Mouse (Mus musculus) hindbrain, postnatal 0 days (tissue): ENCODE measurements around the gene Coa5. TPM values are rescaled to one million over a fixed set of nuclear protein-coding genes. Genes with fewer than 3 reads are reported as not detected.

ENCODE experiments used
- ATAC-seq: fragments of 200-750 bp; cut with Nextera tagmentation; 2 replicates; pipeline ENCODE4 v1.8.0; 2017; ENCODE audit warnings: mild to moderate bottlenecking, moderate TSS enrichment, moderate library complexity
- DNase-seq: peaks from one replicate; pipeline ENCODE4 v3.0.0-alpha.2; 2015; ENCODE audit warnings: low spot score
- H3K27ac ChIP-seq: fragments of 300-500 bp; sonication (generic); 2 replicates; pipeline ENCODE4 v1.5.1; 2014; ENCODE audit warnings: mild to moderate bottlenecking
- H3K27me3 ChIP-seq: fragments of 300-500 bp; sonication (generic); 2 replicates; pipeline ENCODE4 v1.6.1; 2014; ENCODE audit warnings: low read length, mixed read lengths; ENCODE audit not compliant: insufficient read depth
- H3K36me3 ChIP-seq: fragments of 300-500 bp; sonication (generic); 2 replicates; pipeline ENCODE4 v1.6.1; 2014; ENCODE audit warnings: low read length, mixed read lengths; ENCODE audit not compliant: insufficient read depth
- H3K4me1 ChIP-seq: fragments of 300-500 bp; sonication (generic); 2 replicates; pipeline ENCODE4 v1.6.1; 2014; ENCODE audit warnings: antibody characterized with exemption, low read length, mixed read lengths; ENCODE audit not compliant: insufficient read depth
- H3K4me2 ChIP-seq: fragments of 300-500 bp; sonication (generic); 2 replicates; pipeline ENCODE4 v1.6.1; 2014; ENCODE audit warnings: low read depth, mild to moderate bottlenecking, low read length, moderate library complexity, mixed read lengths
- H3K4me3 ChIP-seq: fragments of 300-500 bp; sonication (generic); 2 replicates; pipeline ENCODE4 v1.5.1; 2014; ENCODE audit warnings: low read length
- H3K9ac ChIP-seq: fragments of 300-500 bp; sonication (generic); replicated peaks from 2 replicates; pipeline ENCODE4 v1.6.1; 2014; ENCODE audit warnings: mild to moderate bottlenecking, low read length, moderate library complexity, mixed read lengths
- H3K9me3 ChIP-seq: fragments of 300-500 bp; sonication (generic); 2 replicates; pipeline ENCODE4 v1.6.1; 2016; ENCODE audit warnings: low read length, mixed read lengths
- CTCF ChIP-seq: IDR thresholded peaks from 2 replicates; pipeline ENCODE4 v1.5.1; 2016; ENCODE audit warnings: antibody characterized with exemption, control low read depth, low read depth
- WGBS: fragments of 180-500 bp; shearing (Covaris S2); extraction: QIAGEN DNeasy Blood & Tissue Kit; methylation state at CpG from one replicate; pipeline ENCODE4 v1.1.7; 2014; 5-methylcytosine and 5-hydroxymethylcytosine counted together
- polyA plus RNA-seq: library from polyadenylated mRNA; unstranded; fragments of >200 nt; fragmentation: Nextera tagmentation; extraction: Ambion mirVana; gene quantifications from 2 replicates; pipeline ENCODE4 v1.2.1, GENCODE M21; 2015
- total RNA-seq: library from RNA; depleted of rRNA; stranded (reverse); fragments of >200 nt; gene quantifications from 2 replicates; pipeline ENCODE4 v1.2.3, GENCODE M21; 2014

Coa5 gene
- total and polyA plus RNA-seq, 2 experiments from 2014 or later, result 43.7 to 44.4 TPM

DNA sequence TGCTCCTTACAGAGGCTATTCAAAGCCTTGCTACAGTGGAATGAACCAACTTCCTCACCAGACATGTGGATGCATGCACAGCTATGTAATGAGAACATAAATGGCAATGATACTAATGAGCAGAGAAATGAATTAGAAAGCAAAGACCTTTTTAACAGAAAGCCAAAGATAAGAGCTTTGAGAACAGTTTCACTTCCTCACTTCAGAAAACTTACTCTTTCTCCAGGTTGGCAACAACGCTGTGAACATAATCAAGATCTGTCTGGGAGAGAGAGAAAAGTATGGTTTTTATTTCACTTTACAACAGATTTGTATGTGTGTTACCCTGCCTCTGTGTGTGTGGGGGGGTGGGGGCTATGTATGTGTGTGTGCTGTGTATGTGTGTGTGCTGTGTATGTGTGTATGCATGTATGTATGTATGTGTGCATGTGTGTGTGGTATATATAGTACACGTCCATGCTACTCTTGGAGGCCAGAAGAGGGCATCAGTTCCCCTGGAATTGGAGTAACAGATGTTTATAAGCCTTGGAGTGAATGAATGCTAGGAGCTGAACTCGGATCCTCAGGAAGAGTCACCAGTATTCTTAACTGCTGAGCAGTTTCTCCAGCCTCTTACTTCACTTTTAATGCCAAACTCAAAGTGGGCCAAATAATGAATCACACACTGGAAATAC lies 36.6 kb upstream of the Coa5 start:
- Histone ChIP-seq H3K27ac (no peak overlapping the region), H3K9ac (no peak overlapping the region), H3K4me3 (no peak overlapping the region), H3K4me1 (no peaks in the 10 kb centered on the region), H3K4me2 (no peak overlapping the region), H3K27me3 (no peaks in the 10 kb centered on the region), H3K9me3 (no peaks in the 10 kb centered on the region), H3K36me3 (no peaks in the 10 kb centered on the region)
- TF ChIP-seq CTCF, result peak; percentile 51
- no peak for ATAC-seq
- WGBS, result 93% methylated on average over 3 of the region's 3 CpGs
- peak; percentile 13 for DNase-seq

DNA sequence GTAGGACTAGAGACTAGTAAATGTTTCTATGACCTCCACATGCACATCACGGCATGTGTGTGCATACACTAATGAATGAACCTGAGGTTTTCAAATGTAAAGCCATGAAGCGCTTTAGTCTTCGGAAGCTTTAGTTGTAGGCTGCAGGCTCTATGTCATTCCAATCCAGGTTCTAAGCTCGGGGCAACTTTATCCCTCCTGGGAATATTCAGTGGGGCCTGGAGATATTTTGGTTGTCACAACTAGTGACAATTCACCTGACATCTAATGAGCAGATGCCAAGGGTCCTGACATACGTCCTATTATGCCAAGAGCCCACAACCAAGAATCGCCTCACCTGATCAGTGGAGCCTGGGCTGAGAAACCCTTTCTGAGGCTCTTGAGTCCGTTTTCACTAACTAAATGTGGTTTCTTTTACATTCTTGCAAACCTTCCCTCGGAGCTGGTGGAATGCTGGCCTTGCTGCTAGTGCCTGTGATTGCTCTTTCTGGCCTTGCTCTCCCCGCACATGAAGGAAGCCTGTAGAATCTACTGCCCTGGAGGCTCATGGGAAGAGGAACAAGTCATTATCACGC lies 35.1 kb upstream of the Coa5 start:
- Histone ChIP-seq H3K4me2 (no peak overlapping the region), H3K9ac (no peak overlapping the region), H3K9me3 (no peaks in the 10 kb centered on the region), H3K36me3 (no peaks in the 10 kb centered on the region), H3K27me3 (no peaks in the 10 kb centered on the region), H3K4me1 (no peaks in the 10 kb centered on the region), H3K27ac (no peak overlapping the region), H3K4me3 (no peak overlapping the region)
- WGBS, result 85% methylated on average over 10 of the region's 10 CpGs
- TF ChIP-seq CTCF, result no peak
- DNase-seq (no peak), ATAC-seq (no peak)

DNA sequence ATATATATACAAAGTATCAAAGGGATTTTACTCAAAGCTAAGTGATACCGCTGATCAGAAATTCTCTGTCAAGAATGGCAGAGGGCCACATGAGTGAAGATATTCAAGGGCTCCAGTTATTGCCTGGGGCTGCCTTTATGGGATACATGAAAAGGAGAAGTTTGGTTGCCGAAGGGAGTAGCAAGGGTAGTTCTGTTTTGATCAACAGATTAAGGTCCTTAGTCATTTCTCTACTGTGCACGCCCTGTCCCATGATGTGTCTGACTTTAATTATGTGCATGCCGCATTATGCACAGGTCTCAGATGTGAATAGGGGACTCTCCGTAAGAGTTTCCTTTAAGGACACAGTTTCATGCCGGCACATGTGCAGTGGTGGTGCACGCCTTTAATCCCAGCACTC lies 27.6 kb upstream of the Coa5 start:
- Histone ChIP-seq H3K9ac (no peak overlapping the region), H3K27ac (no peak overlapping the region), H3K4me3 (no peak overlapping the region), H3K4me2 (no peak overlapping the region), H3K27me3 (no peaks in the 10 kb centered on the region), H3K36me3 (peaks cover 3% of the 10 kb centered on the region; the same call in 1 of the 2 replicates), H3K4me1 (no peaks in the 10 kb centered on the region), H3K9me3 (no peaks in the 10 kb centered on the region)
- DNase-seq, result no peak
- 95% methylated on average over 7 of the region's 7 CpGs for WGBS
- no peak for ATAC-seq
- TF ChIP-seq CTCF, result no peak

DNA sequence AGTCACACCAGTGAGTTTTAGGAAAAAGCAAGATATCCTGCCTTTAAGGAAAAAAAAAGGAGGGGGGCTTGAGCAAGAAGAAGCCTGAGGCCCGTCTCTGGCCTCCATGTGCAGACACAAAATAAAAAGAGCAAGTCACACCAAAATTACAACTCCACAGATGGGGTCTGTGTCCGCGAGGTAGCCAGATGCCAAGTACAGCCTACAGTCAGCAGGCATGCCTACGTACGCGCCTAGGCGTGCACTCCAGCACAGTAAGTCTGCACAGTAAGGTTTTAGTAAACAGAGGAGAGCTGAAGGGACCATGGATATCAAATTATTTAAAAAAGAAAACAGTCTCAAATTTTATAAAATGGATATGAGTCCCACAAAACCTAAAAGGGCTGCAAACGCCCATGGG lies 21.4 kb upstream of the Coa5 start:
- H3K36me3 ChIP-seq, result peaks cover 11% of the 10 kb centered on the region
- H3K4me1 ChIP-seq, result no peaks in the 10 kb centered on the region
- no peak overlapping the region for H3K9ac ChIP-seq
- DNase-seq, result no peak
- H3K27ac ChIP-seq, result no peak overlapping the region
- WGBS, result 93% methylated on average over 8 of the region's 8 CpGs
- TF ChIP-seq CTCF, result no peak
- no peaks in the 10 kb centered on the region for H3K27me3 ChIP-seq
- ATAC-seq, result no peak
- no peaks in the 10 kb centered on the region for H3K9me3 ChIP-seq
- H3K4me2 ChIP-seq, result no peak overlapping the region
- no peak overlapping the region for H3K4me3 ChIP-seq

DNA sequence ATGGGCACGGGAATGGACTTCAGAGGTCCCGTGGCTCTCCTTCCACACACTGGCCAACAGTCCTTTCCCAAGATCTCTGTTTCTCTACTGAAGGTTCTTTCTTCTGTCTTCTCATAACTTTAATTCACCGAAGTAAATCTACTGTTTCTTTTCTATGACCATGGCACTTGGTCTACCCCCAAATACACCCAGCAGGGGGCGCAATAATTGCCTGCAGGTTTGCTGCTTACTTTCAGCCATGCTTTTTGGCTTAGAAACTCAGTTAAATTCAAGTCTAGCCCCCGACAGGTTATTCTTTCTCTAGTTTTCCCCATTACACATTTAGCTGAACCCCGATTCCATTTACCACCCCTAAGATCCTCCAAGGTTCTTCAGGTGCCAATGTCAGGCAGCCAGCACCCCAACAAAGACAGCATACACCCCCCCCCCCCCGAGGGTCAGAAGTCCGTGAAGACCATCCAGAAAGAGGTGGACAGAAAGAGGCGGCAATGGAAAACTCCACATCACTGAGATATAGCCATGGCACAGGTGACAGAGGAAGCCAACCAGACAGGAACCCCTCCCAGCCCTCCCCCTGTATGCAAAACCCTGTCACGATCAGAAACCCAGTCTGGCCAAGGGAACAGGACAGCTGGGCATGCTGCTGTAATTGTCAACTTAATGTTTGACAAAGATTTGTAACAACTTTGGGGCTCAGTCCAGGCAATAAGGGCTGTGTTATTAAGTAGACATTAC lies 18.6 kb upstream of the Coa5 start:
- H3K4me3 ChIP-seq, result no peak overlapping the region
- H3K36me3 ChIP-seq, result peaks cover 11% of the 10 kb centered on the region
- WGBS, result 81% methylated on average over 10 of the region's 10 CpGs
- no peak overlapping the region for H3K4me2 ChIP-seq
- TF ChIP-seq CTCF, result peak; percentile 64
- no peaks in the 10 kb centered on the region for H3K4me1 ChIP-seq
- no peak for ATAC-seq
- H3K9me3 ChIP-seq, result no peaks in the 10 kb centered on the region
- no peaks in the 10 kb centered on the region for H3K27me3 ChIP-seq
- no peak overlapping the region for H3K27ac ChIP-seq
- DNase-seq, result peak; percentile 72
- no peak overlapping the region for H3K9ac ChIP-seq

DNA sequence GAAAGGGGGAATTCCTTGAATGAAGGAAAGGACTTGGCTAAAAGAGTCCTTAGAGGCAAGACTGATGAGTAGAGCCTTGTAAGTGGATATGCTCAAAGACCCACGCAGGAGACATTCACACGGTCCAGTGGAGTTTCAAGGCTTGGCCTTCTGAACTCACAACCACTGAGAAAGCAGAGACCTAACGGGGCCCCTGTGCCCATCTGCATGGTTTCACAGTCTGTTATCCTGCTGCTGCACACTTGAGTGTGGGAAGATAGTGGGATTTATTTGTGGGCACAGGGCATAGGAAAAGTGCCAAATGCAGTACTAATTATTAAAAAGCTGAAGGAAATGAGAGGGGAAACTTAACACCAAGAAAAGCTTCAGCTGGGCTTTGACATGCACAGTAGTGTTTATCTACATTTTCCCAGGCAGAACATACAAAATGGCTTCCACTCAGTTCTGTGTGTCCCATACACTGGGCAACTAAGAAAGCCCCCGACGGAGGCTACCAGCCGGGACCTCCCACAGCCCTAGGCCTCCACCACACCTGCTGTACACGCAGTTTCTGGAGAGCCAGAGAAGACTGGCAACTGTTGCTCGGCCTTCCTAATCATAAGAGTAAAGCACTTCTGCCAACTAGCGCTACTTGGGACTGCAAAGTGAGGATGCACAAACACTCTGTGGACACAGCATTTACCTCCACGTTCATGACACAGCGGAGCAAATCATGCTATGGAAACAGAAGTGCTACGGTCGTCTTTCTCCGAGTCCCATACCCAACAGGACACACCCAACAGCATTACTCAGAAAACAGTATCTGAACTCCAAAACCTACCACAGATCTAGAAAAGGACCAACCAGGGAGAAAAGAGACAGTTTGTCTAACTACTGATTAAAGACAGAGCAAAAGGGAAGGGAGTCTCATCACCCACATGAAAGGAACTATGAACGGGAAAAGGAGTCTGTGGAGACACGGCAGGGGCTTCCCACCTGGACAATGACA lies 13.2 kb upstream of the Coa5 start:
- Histone ChIP-seq H3K36me3 (peaks cover 32% of the 10 kb centered on the region), H3K4me3 (no peak overlapping the region)
- 91% methylated on average over 16 of the region's 16 CpGs for WGBS

More for the DNA sequence above, 13.2 kb upstream of the Coa5 start:
- TF ChIP-seq CTCF, result no peak
- no peak overlapping the region for H3K9ac ChIP-seq
- no peak for DNase-seq
- no peaks in the 10 kb centered on the region for H3K4me1 ChIP-seq
- no peak overlapping the region for H3K4me2 ChIP-seq
- no peaks in the 10 kb centered on the region for H3K9me3 ChIP-seq
- H3K27ac ChIP-seq, result no peak overlapping the region
- ATAC-seq, result no peak
- H3K27me3 ChIP-seq, result no peaks in the 10 kb centered on the region
